Mouse (Mus musculus) embryonic facial prominence, embryonic 14.5 days (tissue): ENCODE data around the gene Zfp473. TPM values are rescaled to one million over a fixed set of nuclear protein-coding genes. Genes with fewer than 3 reads are reported as not detected.
A peak's percentile ranks its signal among the peaks of the same experiment; 100 is the strongest.

Experiments used
- ATAC-seq: fragments of 200-750 bp; cut with Nextera tagmentation; 2 replicates; pipeline ENCODE4 v1.8.0; 2017; ENCODE audit warnings: low read depth, moderate number of reproducible peaks, moderate TSS enrichment
- DNase-seq: peaks from one replicate; pipeline ENCODE4 v3.0.0-alpha.2; 2015; ENCODE audit warnings: low spot score
- H3K27ac ChIP-seq: fragments of 300-500 bp; sonication (generic); replicated peaks from 2 replicates; pipeline ENCODE4 v1.5.1; 2014; ENCODE audit warnings: low read depth, mild to moderate bottlenecking, low read length, moderate library complexity
- H3K27me3 ChIP-seq: fragments of 300-500 bp; sonication (generic); replicated peaks from 2 replicates; pipeline ENCODE4 v1.6.1; 2014; ENCODE audit warnings: low read length; ENCODE audit not compliant: control insufficient read depth, insufficient read depth
- H3K36me3 ChIP-seq: fragments of 300-500 bp; sonication (generic); 2 replicates; pipeline ENCODE4 v1.6.1; 2014; ENCODE audit warnings: low read length, mixed read lengths; ENCODE audit not compliant: control insufficient read depth, insufficient read depth
- H3K4me1 ChIP-seq: fragments of 300-500 bp; sonication (generic); 2 replicates; pipeline ENCODE4 v1.6.1; 2014; ENCODE audit warnings: antibody characterized with exemption, low read length; ENCODE audit not compliant: control insufficient read depth, insufficient read depth
- H3K4me2 ChIP-seq: fragments of 300-500 bp; sonication (generic); 2 replicates; pipeline ENCODE4 v1.6.1; 2014; ENCODE audit warnings: low read depth, mild to moderate bottlenecking, low read length, moderate library complexity, mixed read lengths
- H3K4me3 ChIP-seq: fragments of 300-500 bp; sonication (generic); 2 replicates; pipeline ENCODE4 v1.5.1; 2014; ENCODE audit warnings: low read depth, mild to moderate bottlenecking, low read length
- H3K9ac ChIP-seq: fragments of 300-500 bp; sonication (generic); 2 replicates; pipeline ENCODE4 v1.6.1; 2014; ENCODE audit warnings: low read depth, mild to moderate bottlenecking, low read length, moderate library complexity, mixed read lengths
- H3K9me3 ChIP-seq: fragments of 300-500 bp; sonication (generic); 2 replicates; pipeline ENCODE4 v1.6.1; 2016; ENCODE audit warnings: low read length; ENCODE audit not compliant: control insufficient read depth
- WGBS: fragments of 180-500 bp; shearing (Covaris S2); extraction: QIAGEN DNeasy Blood & Tissue Kit; methylation state at CpG from one replicate; pipeline ENCODE4 v1.1.7; 2014; 5-methylcytosine and 5-hydroxymethylcytosine counted together
- polyA plus RNA-seq: library from polyadenylated mRNA; unstranded; fragments of >200 nt; fragmentation: Nextera tagmentation; extraction: Ambion mirVana; gene quantifications from 2 replicates; pipeline ENCODE4 v1.2.1, GENCODE M21; 2014

Zfp473 gene
- polyA plus RNA-seq, 1 experiment from 2014 or later, result 1.1 TPM

DNA sequence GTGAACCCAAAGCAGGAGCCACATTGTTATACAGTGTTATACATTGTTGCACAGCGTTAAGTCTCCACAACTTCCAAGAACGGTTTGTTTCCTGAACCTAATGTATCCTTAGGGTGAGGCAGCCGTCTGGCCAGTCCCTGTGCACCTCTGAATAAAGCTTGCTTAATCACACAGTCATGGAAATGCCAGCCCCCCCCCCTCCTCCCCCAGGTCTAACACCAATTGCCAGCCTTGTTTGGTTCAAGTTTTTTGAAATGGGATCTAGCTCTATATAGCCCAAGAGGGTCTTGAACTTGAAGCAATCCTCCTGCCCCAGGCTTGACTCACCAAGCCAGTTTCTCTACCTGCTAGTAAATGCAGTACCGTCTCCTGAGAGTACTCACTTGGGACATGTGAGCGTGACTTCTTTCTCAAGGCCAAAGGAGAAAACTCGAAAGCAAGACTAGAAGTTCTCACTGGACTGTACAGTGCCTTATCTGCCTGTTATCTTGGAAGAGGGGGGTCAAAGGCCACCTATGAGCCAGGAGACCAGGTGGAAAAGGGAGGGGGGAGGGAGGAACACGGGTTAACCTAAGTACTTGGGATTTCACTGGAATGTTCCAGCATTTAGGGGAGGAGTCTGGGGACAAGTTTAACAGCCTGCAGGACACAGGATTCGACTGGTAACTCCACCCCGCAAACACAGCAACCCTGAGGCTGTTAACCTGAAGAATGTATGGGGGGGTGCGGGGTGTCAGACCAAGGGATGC lies 57.2 kb downstream of the Zfp473 start:
- ATAC-seq (no peak), DNase-seq (no peak)
- Histone ChIP-seq H3K9ac (no peak overlapping the region), H3K4me3 (no peak overlapping the region), H3K27me3 (no peaks in the 10 kb centered on the region), H3K4me1 (0 out of 2 replicates have a peak, but pooled peaks cover 12% of the 10 kb centered on the region), H3K27ac (no peak overlapping the region), H3K36me3 (no peaks in the 10 kb centered on the region), H3K4me2 (no peak overlapping the region), H3K9me3 (no peaks in the 10 kb centered on the region)
- 58% methylated on average over 10 of the region's 10 CpGs for WGBS

DNA sequence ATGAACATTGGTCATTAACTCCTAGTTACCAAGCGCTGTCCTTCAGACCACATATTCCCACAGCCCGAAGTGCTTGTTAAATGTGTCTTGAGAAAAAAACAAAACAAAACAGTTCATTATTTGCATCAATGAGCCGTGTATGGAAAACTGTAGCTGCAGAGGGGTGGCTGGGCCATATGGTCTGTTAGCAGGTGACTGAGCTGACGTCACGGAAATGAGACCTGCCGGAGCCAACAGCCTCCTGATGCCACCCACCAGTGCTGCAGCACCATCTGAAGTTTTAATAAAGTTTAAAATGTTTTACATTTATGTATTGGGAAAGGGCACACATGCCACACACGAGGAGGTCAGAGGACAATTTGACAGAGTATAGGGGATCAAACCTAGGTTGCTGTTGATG lies 61.5 kb downstream of the Zfp473 start:
- WGBS, result 90% methylated on average over 7 of the region's 7 CpGs
- H3K4me2 ChIP-seq, result no peak overlapping the region
- H3K9ac ChIP-seq, result no peak overlapping the region
- H3K4me3 ChIP-seq, result no peak overlapping the region
- no peaks in the 10 kb centered on the region for H3K9me3 ChIP-seq
- H3K27ac ChIP-seq, result no peak overlapping the region
- no peaks in the 10 kb centered on the region for H3K27me3 ChIP-seq
- H3K36me3 ChIP-seq, result no peaks in the 10 kb centered on the region
- ATAC-seq (no peak), DNase-seq (no peak)
- no peaks in the 10 kb centered on the region for H3K4me1 ChIP-seq

DNA sequence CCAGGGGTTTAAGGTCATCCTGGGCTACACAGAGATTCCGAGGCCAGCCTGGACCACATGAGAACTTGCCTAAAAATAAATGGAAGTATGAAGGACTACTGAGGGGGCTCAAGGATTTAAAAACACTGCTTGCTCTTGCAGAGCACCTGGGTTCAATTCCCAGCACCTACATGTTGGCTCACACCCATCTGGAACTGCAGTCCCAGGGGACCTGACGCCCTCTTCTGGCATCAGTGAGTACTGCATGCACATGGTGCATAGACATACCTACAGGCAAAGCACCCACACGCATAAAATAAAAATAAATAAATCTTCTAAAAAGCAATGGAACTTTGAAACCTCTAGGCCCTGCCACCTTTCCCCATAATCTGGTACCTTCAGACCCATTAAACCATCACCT lies 62.0 kb downstream of the Zfp473 start:
- H3K9ac ChIP-seq, result no peak overlapping the region
- no peaks in the 10 kb centered on the region for H3K9me3 ChIP-seq
- H3K4me2 ChIP-seq, result no peak overlapping the region
- no peaks in the 10 kb centered on the region for H3K36me3 ChIP-seq
- ATAC-seq, result no peak
- no peak overlapping the region for H3K27ac ChIP-seq
- 76% methylated on average over 3 of the region's 3 CpGs for WGBS
- no peak overlapping the region for H3K4me3 ChIP-seq
- no peak for DNase-seq
- H3K4me1 ChIP-seq, result no peaks in the 10 kb centered on the region
- no peaks in the 10 kb centered on the region for H3K27me3 ChIP-seq

DNA sequence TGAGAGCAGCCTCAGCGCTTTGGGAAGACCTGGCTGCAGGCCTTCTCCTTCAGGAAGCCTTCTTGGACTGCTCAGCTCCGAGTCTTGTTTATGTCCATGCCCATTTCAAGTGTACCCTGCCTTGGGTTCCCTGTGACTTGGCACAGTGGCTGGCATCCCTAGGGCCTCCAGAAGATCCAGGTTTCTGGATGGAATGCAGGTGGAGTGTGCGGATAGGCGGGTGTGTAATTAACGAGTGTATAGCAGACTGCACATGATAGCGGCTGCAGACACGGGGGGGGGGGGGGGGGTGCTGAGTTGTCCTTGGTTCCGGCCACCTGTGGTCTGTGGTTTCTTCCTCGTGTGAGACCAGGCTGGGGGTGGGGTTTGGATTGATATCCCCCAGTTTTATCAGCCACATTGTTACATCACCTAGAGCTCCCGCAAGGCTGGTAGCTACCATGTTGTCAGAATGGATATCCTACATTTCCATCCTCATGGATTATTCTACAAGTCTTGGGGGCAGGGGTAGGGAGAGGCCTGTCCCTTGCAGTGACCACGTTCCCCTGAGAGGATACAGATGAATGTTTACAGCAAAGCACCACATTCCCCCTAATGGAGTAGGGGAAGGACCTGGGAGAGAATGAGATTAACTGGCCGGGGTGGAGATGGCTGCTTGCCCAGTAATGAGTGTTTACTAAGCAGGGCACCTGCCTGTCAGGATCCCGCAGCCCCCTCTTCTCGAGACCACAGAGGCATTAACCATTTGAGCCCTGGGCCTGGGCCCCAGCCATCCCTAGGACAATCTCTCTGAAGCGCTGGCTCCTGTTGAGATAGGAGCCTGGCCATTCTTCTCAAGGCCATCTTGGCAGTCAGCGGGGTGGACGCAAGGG lies 65.1 kb downstream of the Zfp473 start:
- Histone ChIP-seq H3K27me3 (no peaks in the 10 kb centered on the region), H3K36me3 (no peaks in the 10 kb centered on the region), H3K4me3 (no peak overlapping the region), H3K9me3 (no peaks in the 10 kb centered on the region), H3K4me1 (no peaks in the 10 kb centered on the region), H3K27ac (no peak overlapping the region), H3K9ac (no peak overlapping the region), H3K4me2 (no peak overlapping the region)
- ATAC-seq (peak; percentile 79), DNase-seq (peak; percentile 77)
- 58% methylated on average over 11 of the region's 17 CpGs for WGBS

DNA sequence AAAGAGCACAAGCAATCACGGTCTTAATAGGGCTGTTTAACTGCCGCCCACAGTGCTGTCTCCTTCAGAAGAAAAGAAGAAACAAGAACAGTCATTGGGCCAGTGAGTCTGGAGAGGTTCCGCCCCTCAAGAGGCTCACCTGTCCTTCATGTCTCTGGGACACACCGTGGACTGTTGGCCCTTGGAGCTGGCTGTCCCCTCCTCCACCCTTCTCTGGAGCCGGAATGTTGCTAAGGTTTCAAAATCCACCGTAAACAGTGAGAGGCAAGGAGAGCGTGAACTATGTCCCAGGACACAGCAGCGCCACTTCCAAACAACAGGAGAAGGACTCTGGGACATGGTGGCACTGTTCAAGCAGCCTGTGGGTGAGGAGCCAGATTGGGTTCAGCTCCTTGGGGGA lies 67.2 kb downstream of the Zfp473 start:
- WGBS, result 76% methylated on average over 8 of the region's 8 CpGs
- no peak overlapping the region for H3K9ac ChIP-seq
- no peaks in the 10 kb centered on the region for H3K27me3 ChIP-seq
- ATAC-seq, result no peak
- DNase-seq, result no peak
- H3K9me3 ChIP-seq, result no peaks in the 10 kb centered on the region
- no peaks in the 10 kb centered on the region for H3K4me1 ChIP-seq
- no peak overlapping the region for H3K4me3 ChIP-seq
- H3K27ac ChIP-seq, result no peak overlapping the region
- no peaks in the 10 kb centered on the region for H3K36me3 ChIP-seq
- no peak overlapping the region for H3K4me2 ChIP-seq

Other genes with a start within 250 kb of the Zfp473 start
- 0.38 and 0.57 TPM in 2 replicates for gene Mybpc2, start 226.4 kb downstream of the Zfp473 start, polyA plus RNA-seq
- 0.26 and 0.35 TPM in 2 replicates for gene Spib, start 219.0 kb downstream of the Zfp473 start, polyA plus RNA-seq
- gene Pold1, start 202.2 kb downstream of the Zfp473 start, polyA plus RNA-seq, result 57.9 and 64.1 TPM in 2 replicates
- gene Nr1h2, start 197.1 kb downstream of the Zfp473 start, polyA plus RNA-seq, result 60.8 and 64.5 TPM in 2 replicates
- gene Napsa, start 178.7 kb downstream of the Zfp473 start, polyA plus RNA-seq, result 1.7 and 2.8 TPM in 2 replicates
- gene Kcnc3, start 160.4 kb downstream of the Zfp473 start, polyA plus RNA-seq, result 0.49 and 0.67 TPM in 2 replicates
- gene Myh14, start 80.2 kb downstream of the Zfp473 start, polyA plus RNA-seq, result 13.6 and 13.8 TPM in 2 replicates
- gene Izumo2, start 42.3 kb downstream of the Zfp473 start, polyA plus RNA-seq, result not detected in 2 replicates
- 24.8 and 29.3 TPM in 2 replicates for gene Vrk3, start 2.6 kb downstream of the Zfp473 start, polyA plus RNA-seq
- 47.0 and 51.1 TPM in 2 replicates for gene Nup62, start 65.0 kb upstream of the Zfp473 start, polyA plus RNA-seq
- gene Il4i1, start 65.3 kb upstream of the Zfp473 start, polyA plus RNA-seq, result 0.78 and 1.4 TPM in 2 replicates
- gene Atf5, start 65.6 kb upstream of the Zfp473 start, polyA plus RNA-seq, result 6.8 and 6.9 TPM in 2 replicates
- gene Akt1s1, start 97.9 kb upstream of the Zfp473 start, polyA plus RNA-seq, result 69.0 and 78.6 TPM in 2 replicates
- 66.9 and 82.7 TPM in 2 replicates for gene Tbc1d17, start 98.0 kb upstream of the Zfp473 start, polyA plus RNA-seq
- gene Pnkp, start 106.1 kb upstream of the Zfp473 start, polyA plus RNA-seq, result 23.4 and 27.7 TPM in 2 replicates
- 398 and 442 TPM in 2 replicates for gene Ptov1, start 118.7 kb upstream of the Zfp473 start, polyA plus RNA-seq
- 62.5 and 64.2 TPM in 2 replicates for gene Med25, start 141.7 kb upstream of the Zfp473 start, polyA plus RNA-seq
- gene Fuz, start 145.0 kb upstream of the Zfp473 start, polyA plus RNA-seq, result 16.9 and 19.7 TPM in 2 replicates
- gene Ap2a1, start 178.4 kb upstream of the Zfp473 start, polyA plus RNA-seq, result 73.5 and 79.8 TPM in 2 replicates
- 0.30 TPM in 1 of 2 replicates, not detected in the other for gene Tsks, start 192.2 kb upstream of the Zfp473 start, polyA plus RNA-seq
- 22.4 and 31.1 TPM in 2 replicates for gene Cpt1c, start 223.8 kb upstream of the Zfp473 start, polyA plus RNA-seq
- 173 and 178 TPM in 2 replicates for gene Prmt1, start 235.5 kb upstream of the Zfp473 start, polyA plus RNA-seq
- gene Irf3, start 246.6 kb upstream of the Zfp473 start, polyA plus RNA-seq, result 77.7 and 84.6 TPM in 2 replicates
- 43.2 and 48.6 TPM in 2 replicates for gene Bcl2l12, start 247.7 kb upstream of the Zfp473 start, polyA plus RNA-seq